Mouse (Mus musculus) layer of hippocampus, adult 2 months (tissue): ENCODE measurements around the gene Ap5s1. TPM values are rescaled to one million over a fixed set of nuclear protein-coding genes. Genes with fewer than 3 reads are reported as not detected.
A peak's percentile ranks its signal among the peaks of the same experiment; 100 is the strongest.

ENCODE experiments used
- DNase-seq, 2 experiments: peaks; one replicate each; pipeline ENCODE4 v3.0.0; 2022; ENCODE audit warnings: low spot score in 2 of 2
- H3K27ac ChIP-seq: fragments of 200-600 bp; 2 replicates; pipeline ENCODE4 v1.8.1; 2022
- H3K4me3 ChIP-seq: fragments of 200-600 bp; 2 replicates; pipeline ENCODE4 v1.8.1; 2022; ENCODE audit warnings: mild to moderate bottlenecking
- CTCF ChIP-seq: fragments of 200-600 bp; conservative IDR thresholded peaks from 2 replicates; pipeline ENCODE4 v1.8.1; 2022; ENCODE audit warnings: antibody characterized with exemption, mild to moderate bottlenecking, moderate library complexity
- total RNA-seq, 2 experiments: library from RNA; stranded (reverse); gene quantifications; 2 replicates each; pipeline ENCODE4 v1.2.3; 2021

Gene Ap5s1
- total RNA-seq, 2 experiments from 2014 or later: 20.9 to 26.0 TPM

DNA sequence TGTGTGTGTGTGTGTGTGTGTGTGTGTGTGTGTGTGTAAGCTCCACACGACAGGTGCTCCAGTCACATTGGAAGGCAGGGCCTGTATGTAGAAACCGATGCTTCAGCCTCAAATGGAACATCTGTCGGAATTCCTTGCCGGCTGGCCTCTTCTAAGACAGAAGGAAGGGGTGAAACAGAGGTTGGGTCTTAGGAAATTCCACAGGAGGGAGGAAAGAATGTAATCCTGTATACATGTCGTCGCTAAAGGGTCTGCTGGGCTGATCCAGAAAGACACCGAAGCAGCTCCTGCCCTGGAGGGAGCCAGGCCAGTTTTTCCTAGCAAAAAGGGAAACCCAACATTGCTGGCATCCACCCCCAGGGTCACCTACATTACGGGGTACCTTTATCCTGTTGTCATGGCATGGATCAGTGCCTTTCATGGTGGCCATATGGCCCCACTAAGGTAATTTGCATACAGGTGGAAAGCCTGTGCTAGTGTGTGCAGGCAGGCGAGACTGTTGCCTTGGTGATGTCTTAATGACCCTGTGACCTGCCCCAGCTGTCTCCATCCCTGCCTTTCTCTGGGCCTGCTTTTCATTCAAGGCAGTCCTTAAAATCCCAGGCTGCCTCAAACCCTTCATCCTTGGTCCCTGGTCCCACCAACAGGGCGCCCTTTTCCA is 16.4 kb upstream of the Ap5s1 start:
- Histone ChIP-seq H3K27ac (no peak overlapping the region), H3K4me3 (no peak overlapping the region)
- no peak for TF ChIP-seq CTCF
- no peak for DNase-seq

DNA sequence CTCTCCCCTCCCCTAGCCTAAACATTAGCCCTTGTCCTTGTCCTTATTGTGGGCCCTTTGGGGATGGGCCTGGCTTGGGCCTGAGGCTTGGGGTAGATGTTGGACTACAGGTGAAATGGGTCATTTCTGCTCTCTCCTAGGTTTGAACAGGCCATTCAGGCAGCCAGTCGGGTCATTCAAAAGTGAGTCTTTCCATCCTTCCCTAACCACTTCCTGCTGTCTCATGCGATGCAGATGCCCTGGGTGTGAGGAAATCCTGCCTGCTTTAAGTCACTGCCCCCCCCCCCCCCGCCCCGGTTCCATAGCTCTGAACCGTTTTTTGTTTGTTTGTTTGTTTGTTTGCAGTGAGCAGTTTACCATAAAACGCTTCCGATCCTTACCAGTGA is 15.9 kb upstream of the Ap5s1 start:
- no peak overlapping the region for H3K27ac ChIP-seq
- DNase-seq: no peak
- TF ChIP-seq CTCF: no peak
- no peak overlapping the region for H3K4me3 ChIP-seq

DNA sequence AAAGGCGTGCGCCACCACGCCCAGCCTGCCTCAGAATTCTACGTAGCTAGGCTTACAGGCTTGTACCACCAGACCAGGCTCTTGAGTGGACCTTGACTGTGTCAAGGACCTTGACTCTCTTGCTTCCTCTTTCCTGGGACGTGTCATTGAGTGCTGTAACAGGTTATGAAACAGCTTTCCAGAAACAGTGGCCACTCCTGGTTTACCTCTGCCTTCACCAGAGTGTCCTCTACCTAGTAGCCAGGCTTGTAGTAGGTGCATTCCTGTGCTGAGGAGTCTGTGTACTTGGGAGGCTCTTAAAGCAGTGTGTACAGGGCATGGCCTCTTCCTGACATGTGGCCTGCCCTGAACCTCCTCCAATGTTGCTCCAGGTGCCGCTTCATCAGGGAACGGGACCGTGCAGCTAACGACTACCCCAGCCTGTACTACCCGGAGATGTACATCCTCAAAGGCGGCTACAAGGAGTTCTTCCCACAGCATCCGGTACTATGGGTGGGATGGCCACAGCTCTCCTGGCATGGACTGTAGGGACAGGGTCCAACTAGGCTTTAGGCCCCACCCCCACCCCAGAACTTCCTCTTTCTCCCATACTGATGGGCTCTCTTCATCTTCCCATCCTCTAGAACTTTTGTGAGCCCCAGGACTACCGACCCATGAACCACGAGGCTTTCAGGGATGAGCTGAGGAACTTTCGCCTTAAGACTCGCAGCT is 10.1 kb upstream of the Ap5s1 start:
- Histone ChIP-seq H3K4me3 (no peak overlapping the region), H3K27ac (no peak overlapping the region)
- no peak for TF ChIP-seq CTCF
- no peak for DNase-seq

DNA sequence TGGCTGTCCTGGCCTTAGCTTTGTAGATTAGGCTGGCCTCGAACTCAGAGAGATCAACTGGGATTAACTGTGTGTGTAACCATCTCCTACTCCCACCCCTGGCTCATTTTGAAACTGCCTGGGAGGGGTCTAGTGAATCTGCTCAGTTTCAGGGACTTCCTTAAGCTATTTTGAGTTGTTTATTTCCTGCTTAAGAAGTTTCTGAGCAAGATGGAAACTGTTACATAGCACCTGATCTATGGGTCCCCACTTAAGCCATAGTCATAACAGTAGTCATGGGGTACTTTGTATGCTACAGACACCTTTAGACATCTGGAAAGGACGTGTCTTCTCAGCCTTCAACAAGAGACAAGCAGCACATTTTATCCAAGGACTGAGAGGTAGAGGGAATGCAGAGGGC is 6.2 kb upstream of the Ap5s1 start:
- TF ChIP-seq CTCF: no peak
- H3K4me3 ChIP-seq: no peak overlapping the region
- H3K27ac ChIP-seq: no peak overlapping the region
- no peak for DNase-seq

DNA sequence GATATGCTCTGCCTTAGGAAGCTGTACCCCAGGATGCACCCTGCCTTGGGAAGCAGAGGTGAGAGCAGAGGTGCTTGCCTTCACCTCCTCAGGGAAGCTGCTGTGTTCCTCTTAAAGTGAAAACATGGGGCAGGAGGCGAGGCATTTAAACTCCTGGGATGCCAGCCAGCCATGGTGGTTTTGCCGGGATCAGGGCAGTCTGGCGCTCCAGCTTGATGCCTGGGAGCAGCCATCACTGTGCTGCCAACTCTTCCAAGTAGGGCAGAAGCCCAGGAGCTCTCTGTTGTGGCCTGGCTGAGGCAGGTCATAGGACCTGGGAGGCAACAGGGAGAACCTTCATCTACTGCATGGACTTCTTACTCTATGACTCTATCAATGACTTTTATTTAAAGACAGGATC is 5.6 kb upstream of the Ap5s1 start:
- TF ChIP-seq CTCF: no peak
- no peak for DNase-seq
- no peak overlapping the region for H3K27ac ChIP-seq
- no peak overlapping the region for H3K4me3 ChIP-seq

DNA sequence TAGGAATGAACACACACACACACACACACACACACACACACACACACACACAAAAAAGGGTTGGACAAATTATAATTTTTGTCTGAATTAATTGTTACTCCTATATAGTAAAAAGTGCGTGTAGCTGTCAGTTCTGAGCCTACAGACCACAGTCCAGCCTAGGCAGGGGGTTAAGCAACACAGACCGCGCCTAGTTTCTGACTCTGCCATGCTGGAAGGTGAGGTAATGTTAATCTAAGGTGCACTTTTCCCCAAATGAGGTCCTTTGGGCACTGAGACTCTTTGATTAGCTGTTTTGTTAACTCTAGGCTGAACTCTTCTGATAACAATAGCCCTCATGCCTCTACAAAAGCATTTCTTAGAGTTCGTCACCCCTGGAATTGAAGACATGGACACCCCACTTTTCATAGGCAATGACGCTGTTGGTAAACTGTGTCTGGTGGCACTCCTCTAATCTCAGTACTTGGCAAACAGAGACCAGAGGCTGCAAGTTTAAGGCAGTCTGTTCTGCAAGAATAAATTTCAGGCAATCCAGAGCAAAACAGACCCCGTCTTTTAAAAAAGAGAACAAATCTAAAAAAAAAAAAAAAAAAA is 3.0 kb upstream of the Ap5s1 start:
- TF ChIP-seq CTCF: no peak
- Histone ChIP-seq H3K27ac (peak overlapping the region; percentile 90), H3K4me3 (no peak overlapping the region)
- no peak for DNase-seq

DNA sequence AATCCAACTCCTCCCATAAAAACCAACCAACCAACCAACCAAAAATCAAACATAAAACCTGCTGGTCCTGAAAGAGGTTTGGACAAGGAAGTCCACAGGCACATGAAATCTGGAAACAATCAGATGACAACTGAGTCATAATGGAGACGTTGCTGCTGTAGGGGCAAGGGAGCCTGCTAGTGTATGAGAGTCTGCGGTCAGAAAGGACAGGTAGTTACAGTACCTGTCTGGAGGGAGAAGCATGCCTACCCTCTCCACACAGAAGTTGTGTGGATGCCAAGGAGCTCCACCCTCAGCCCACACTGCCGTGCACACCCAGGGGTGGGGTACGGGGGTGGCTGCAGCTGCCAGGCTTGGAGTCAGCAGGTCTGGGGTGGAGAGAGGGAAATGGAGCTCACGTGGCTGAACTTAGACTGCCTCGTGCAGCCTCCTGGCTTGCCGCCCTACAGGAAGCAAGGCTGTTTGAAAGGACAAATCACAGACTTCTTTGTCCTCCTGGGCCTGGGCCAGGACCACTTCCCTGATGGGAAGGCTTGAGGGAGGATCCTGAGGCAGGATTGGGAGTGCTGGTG is 2.4 kb upstream of the Ap5s1 start:
- TF ChIP-seq CTCF: no peak
- no peak overlapping the region for H3K4me3 ChIP-seq
- H3K27ac ChIP-seq: peak overlapping the region; percentile 90
- peak; percentile 81 to 86 for DNase-seq

DNA sequence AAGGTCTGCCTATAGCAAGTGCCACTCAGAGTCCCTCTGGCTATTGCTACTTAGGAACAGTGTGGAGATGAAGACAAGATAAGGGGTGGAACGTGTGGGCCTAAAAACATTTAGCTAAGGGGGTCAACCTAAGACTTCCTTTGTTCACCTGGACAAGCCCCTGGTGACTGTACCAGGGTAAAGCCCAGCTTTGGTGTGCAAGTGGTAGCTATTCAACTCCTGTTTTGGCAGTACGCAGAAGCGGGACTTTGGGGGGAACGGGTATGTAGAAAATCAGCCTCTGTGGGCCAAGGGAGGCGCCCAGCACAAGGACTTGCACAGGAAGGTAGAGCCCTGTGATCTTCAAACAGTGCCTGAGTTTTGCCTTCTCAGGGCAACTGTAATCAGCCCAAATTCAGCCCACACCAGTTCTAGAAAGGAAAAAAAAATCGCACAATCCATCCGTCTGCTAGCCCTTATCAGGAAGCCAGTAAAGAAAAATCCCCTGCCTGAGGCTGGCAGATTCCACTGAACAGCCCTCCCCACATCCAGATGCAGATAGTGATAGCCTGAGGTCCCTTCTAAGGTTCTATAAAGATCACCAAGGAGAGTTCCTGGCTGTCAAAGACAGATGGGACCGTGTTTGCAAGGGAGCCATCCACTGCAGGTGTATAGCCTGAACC is 1.2 kb upstream of the Ap5s1 start:
- Histone ChIP-seq H3K4me3 (no peak overlapping the region), H3K27ac (peak overlapping the region; percentile 90)
- no peak for DNase-seq
- TF ChIP-seq CTCF: no peak

DNA sequence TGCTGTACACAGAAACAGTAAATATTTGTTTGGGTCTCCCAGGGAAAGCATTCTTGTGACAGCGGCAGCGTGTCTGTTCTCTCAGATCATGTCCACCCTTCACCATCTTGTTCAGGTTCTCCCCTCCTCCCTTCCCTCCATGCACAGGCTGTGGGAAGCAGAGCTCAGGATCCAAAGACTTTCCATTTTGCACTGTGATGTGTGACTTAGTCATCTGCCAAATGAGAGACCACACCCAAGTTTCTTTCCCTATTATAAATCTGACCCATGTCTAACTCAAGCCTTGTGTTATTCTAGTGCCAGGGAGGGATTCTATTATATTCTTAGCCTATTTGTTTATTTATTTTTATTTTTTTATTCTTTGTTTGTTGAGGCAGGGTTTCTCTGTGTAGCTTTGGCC is 1.5 kb downstream of the Ap5s1 start:
- no peak for TF ChIP-seq CTCF
- DNase-seq: no peak
- H3K27ac ChIP-seq: no peak overlapping the region
- H3K4me3 ChIP-seq: no peak overlapping the region

DNA sequence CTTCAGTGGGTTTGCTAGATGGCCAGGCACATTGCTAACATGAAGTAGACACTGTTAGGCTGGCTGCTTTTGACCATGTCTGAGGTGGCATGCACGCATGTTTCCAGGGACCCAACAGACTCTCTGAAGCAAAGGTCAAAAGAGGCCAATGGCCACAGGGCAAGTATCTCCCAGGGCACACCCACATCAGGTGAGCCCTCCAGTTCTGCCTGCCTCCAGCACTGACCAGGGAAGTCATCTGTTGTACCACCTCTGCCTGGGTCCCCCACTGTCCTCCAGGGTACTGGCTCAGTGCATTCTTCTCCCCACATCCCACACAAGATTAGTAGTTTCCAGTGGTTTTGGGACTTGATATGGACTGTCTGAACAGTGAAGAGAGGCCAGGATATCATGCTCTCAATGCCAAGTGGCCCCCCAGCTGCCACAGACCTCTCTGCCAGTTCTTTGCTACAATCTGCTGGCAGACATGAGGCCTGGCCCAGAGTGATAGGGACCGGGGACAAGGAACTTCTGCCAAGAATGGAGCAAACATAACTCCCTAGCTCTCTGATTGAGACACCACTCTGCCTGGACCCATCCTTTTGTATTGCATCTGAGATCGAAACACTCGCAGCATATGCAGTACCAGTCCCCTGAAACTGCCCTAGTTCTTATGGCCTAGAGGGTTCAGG is 2.4 kb downstream of the Ap5s1 start:
- DNase-seq: no peak
- H3K4me3 ChIP-seq: peak overlapping the region; percentile 71
- H3K27ac ChIP-seq: peak overlapping the region; percentile 100
- TF ChIP-seq CTCF: no peak

DNA sequence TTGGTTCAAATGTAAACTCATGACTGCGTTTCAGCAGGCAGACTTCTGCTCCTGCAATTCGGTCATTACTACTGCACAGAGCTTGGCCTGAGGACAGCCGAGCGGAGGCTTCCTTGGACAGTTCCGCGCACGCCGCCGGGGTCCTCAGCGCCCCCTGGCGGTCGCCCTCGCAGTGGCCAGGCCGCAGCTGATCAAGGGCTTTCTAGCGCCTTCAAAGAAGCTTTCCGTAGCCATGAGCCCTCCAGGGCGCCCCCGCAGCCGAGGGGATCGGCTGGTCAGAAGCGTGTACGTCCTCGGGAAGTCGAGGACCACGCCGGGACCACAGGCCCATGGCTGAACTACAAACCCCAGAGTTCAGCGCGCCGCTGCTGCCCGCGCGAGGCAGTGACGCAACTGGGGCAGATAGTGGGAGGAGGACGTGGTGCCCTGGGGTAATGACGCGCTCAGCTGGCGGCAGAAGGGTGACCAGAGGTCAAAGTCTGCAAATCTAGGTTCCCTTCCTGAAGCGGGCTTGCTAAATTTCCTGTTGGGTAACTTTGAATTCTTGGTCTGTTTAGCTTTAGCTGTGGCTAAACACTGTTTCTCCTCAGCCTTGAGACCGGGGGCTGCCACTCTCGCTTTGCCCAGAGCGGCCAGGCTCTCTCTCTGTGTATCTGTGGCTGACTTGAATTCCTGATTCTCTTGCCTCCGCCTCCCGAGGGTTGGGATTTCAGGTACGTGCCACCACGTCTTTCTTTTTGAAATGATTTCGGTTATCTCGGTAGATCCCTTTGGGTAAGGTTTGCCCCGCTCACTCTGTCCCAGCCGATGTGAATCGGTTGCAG is 3.3 kb downstream of the Ap5s1 start:
- peak overlapping the region; percentile 100 for H3K27ac ChIP-seq
- peak; percentile 94 to 96 for DNase-seq
- peak; percentile 100 for TF ChIP-seq CTCF
- peak overlapping the region; percentile 71 for H3K4me3 ChIP-seq
